Mouse (Mus musculus): ENCODE results near the gene Iqgap1. TPM values are rescaled to one million over a fixed set of nuclear protein-coding genes. Genes with fewer than 3 reads are reported as not detected.

Gene Iqgap1
- total and polyA plus RNA-seq, 2 experiments from 2014 or later, result 11.5 to 35.9 TPM

DNA sequence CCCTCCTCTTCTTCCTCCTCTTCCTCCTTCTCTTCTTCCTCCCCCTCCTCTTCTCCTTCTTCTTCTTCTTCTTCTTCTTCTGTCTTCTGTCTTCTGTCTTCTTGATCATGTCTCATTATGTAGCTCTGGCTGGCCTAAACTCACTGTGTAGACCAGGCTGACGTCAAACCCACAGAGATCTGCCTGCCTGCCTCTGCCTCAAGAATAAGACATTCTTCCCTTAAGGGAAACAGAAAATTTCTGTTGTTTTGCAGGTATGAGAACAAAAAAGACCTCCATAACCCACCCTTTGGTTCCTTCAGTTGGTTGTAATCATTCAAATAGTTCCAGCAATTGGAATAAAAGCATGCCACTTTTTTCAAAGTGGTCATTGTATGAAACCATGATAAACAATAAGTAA lies 38.4 kb upstream of the Iqgap1 start:
- no peak overlapping the region for H3K4me2 ChIP-seq (ENCODE audit: low read depth)
- H3K9me3 ChIP-seq (ENCODE audit: low read length), result no peaks in the 10 kb centered on the region
- 77% methylated on average over 1 of the region's 1 CpGs for WGBS
- no peak overlapping the region for H3K9ac ChIP-seq
- ATAC-seq (no peak), DNase-seq (no peak)
- no peak for TF ChIP-seq CTCF (IDR thresholded peaks at IDR 0.05; ENCODE audit: low read depth)
- no peaks in the 10 kb centered on the region for H3K27me3 ChIP-seq (ENCODE audit: insufficient read depth, low read length)
- no peak overlapping the region for H3K27ac ChIP-seq (ENCODE audit: low read depth, low read length)
- H3K36me3 ChIP-seq (ENCODE audit: insufficient read depth), result peaks cover 47% of the 10 kb centered on the region
- H3K4me3 ChIP-seq (ENCODE audit: low read depth, low read length), result no peak overlapping the region
- peaks cover 22% of the 10 kb centered on the region for H3K4me1 ChIP-seq (ENCODE audit: insufficient read depth)

DNA sequence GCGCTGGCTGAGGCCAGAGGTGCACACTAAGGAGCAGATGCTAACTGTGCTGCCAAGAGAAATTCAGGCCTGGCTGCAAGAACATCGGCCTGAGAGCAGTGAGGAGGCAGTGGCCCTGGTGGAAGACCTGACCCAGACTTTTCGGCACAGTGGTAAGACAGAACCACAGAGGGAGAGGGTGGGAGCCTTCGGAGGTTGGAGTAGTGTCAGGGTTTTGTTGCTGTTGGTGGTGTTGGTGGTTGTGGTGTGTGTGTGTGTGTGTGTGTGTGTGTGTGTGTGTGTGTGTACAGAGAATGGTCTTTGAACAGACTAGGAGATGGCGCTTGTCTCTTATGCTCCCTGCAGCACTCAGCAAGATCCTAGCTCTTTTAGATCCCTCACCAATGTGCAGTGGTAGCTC lies 37.7 kb upstream of the Iqgap1 start:
- Histone ChIP-seq H3K27ac (ENCODE audit: low read depth, low read length) (no peak overlapping the region), H3K4me2 (ENCODE audit: low read depth) (peak overlapping the region; percentile 24), H3K9me3 (ENCODE audit: low read length) (no peaks in the 10 kb centered on the region), H3K36me3 (ENCODE audit: insufficient read depth) (peaks cover 41% of the 10 kb centered on the region), H3K4me3 (ENCODE audit: low read depth, low read length) (no peak overlapping the region), H3K4me1 (ENCODE audit: insufficient read depth) (peaks cover 22% of the 10 kb centered on the region), H3K9ac (no peak overlapping the region), H3K27me3 (ENCODE audit: insufficient read depth, low read length) (no peaks in the 10 kb centered on the region)
- DNase-seq (no peak), ATAC-seq (no peak)
- 77% methylated on average over 5 of the region's 5 CpGs for WGBS
- TF ChIP-seq CTCF (IDR thresholded peaks at IDR 0.05; ENCODE audit: low read depth), result no peak

DNA sequence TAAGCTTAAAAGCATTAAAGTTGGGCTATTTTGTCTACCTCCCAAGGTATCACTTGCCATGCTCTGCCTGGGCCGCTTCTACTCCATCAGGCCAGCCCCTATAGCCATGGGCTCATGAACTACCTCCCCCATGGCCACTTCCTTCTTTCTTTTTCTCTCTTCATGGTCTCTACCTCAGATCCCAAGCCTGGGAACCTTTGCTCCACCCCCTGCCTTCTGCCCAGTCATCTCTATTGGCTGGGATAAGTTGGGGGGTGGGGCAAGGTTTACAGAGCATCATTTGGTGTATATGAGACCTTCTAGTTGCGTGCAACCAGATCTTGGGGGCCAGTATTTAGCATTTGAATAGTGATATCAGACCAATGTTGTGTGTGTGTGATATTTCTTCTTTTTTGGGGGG lies 36.7 kb upstream of the Iqgap1 start:
- H3K4me3 ChIP-seq (ENCODE audit: low read depth, low read length), result no peak overlapping the region

DNA sequence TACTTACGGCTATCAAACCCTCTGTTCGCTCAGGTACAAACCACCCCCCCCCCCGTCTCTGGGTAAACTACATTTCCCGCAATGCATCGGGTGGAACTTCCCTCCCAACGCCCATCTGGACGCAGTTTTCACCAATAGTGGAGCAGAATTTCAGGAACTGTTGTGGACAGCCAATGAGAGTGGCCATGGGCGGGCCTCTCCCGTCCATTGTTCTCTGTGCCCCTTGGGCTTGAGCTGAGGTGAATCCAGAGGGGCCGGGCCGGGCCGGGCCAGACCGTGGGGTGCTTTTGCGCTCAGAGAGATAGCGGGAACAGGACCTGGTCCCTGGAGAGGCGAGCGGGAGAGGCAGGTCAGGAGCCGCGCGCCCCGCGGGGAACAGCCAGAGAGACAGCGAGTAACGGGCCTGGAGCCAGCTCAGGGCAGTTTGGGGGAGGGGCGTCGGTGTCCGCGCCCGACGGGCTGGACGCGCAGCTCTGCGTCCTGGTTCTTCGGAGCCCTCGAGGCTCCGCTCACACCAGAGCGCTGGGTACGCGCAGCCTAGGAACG lies 35.0 kb upstream of the Iqgap1 start, which contains the start of gene Zscan2:
Zscan2 (plus strand) TSS at position 192 of the 546 bp plus-strand sequence.
- peaks cover 15% of the 10 kb centered on the region; the same call in 1 of the 2 replicates for H3K36me3 ChIP-seq (ENCODE audit: insufficient read depth)
- WGBS, result 3% methylated on average over 40 of the region's 40 CpGs

More for the DNA sequence above, 36.7 kb upstream of the Iqgap1 start:
- Histone ChIP-seq H3K27me3 (ENCODE audit: insufficient read depth, low read length) (no peaks in the 10 kb centered on the region), H3K9ac (no peak overlapping the region), H3K9me3 (ENCODE audit: low read length) (no peaks in the 10 kb centered on the region), H3K4me2 (ENCODE audit: low read depth) (peak overlapping the region; percentile 72), H3K36me3 (ENCODE audit: insufficient read depth) (peaks cover 31% of the 10 kb centered on the region), H3K4me1 (ENCODE audit: insufficient read depth) (peaks cover 22% of the 10 kb centered on the region), H3K27ac (ENCODE audit: low read depth, low read length) (no peak overlapping the region)
- ATAC-seq (no peak), DNase-seq (no peak)
- TF ChIP-seq CTCF (IDR thresholded peaks at IDR 0.05; ENCODE audit: low read depth), result no peak
- WGBS, result 80% methylated on average over 2 of the region's 2 CpGs

DNA sequence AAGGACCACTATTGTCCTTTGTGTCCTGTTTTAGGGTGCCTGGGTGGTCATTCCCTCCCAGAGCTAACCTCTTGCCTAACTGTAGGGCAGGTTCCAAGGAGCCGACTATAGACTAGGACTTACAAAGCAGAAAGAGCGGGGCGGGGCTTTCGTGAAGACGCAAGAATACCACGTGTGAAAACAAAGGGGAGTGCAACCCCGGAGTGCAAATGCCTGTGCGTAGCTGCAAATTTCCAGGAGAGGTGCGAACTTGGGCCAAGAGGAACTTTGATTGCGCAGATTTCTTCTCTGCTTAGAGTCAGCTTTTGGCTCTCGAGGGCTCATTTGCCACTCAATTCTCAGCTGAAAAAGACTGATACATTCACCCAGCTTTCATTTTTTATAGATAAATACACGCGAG lies 34.5 kb upstream of the Iqgap1 start:
- Histone ChIP-seq H3K36me3 (ENCODE audit: insufficient read depth) (0 out of 2 replicates have a peak, but pooled peaks cover 9% of the 10 kb centered on the region), H3K9ac (peak overlapping the region; percentile 99), H3K27me3 (ENCODE audit: insufficient read depth, low read length) (no peaks in the 10 kb centered on the region), H3K27ac (ENCODE audit: low read depth, low read length) (peak overlapping the region; percentile 21), H3K4me1 (ENCODE audit: insufficient read depth) (peaks cover 22% of the 10 kb centered on the region), H3K9me3 (ENCODE audit: low read length) (no peaks in the 10 kb centered on the region), H3K4me3 (ENCODE audit: low read depth, low read length) (peak overlapping the region; percentile 86), H3K4me2 (ENCODE audit: low read depth) (peak overlapping the region; percentile 72)
- peak; percentile 76 for ATAC-seq
- TF ChIP-seq CTCF (IDR thresholded peaks at IDR 0.05; ENCODE audit: low read depth), result no peak
- peak; percentile 82 for DNase-seq
- under 1% methylated on average over 13 of the region's 13 CpGs for WGBS

More for the DNA sequence above, 35.0 kb upstream of the Iqgap1 start, which contains the start of gene Zscan2:
- H3K4me3 ChIP-seq (ENCODE audit: low read depth, low read length), result peak within 1 kb of the TSS; percentile 86
- TF ChIP-seq CTCF (IDR thresholded peaks at IDR 0.05; ENCODE audit: low read depth), result no peak
- H3K9ac ChIP-seq, result peak within 1 kb of the TSS; percentile 99
- peak within 1 kb of the TSS; percentile 90 for H3K27ac ChIP-seq (ENCODE audit: low read depth, low read length)
- peak; percentile 99 for ATAC-seq
- peak; percentile 96 for DNase-seq
- no peaks in the 10 kb centered on the region for H3K27me3 ChIP-seq (ENCODE audit: insufficient read depth, low read length)
- peaks cover 22% of the 10 kb centered on the region for H3K4me1 ChIP-seq (ENCODE audit: insufficient read depth)
- H3K9me3 ChIP-seq (ENCODE audit: low read length), result no peaks in the 10 kb centered on the region
- H3K4me2 ChIP-seq (ENCODE audit: low read depth), result peak within 1 kb of the TSS; percentile 72

DNA sequence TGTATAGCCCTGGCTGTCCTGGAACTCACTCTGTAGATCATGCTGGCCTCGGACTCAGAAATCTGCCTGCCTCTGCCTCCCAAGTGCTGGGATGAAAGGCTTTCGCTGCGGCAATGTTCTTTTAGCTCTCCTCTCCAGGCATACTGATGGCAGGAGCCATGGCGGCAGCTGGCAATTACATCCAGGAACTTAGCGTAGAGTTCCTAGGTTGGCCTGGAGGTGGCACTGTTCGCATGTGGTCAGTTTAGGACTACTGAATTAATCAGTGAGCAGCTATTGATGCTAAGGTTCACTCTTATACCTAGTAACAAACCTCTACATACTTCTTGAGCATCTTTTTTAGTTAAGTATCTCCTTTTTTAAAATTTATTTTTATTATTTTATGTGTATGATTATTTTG lies 31.4 kb upstream of the Iqgap1 start:
- WGBS, result 27% methylated on average over 6 of the region's 6 CpGs
- Histone ChIP-seq H3K27ac (ENCODE audit: low read depth, low read length) (no peak overlapping the region), H3K4me2 (ENCODE audit: low read depth) (no peak overlapping the region), H3K4me3 (ENCODE audit: low read depth, low read length) (no peak overlapping the region), H3K36me3 (ENCODE audit: insufficient read depth) (no peaks in the 10 kb centered on the region), H3K9ac (no peak overlapping the region), H3K27me3 (ENCODE audit: insufficient read depth, low read length) (no peaks in the 10 kb centered on the region), H3K9me3 (ENCODE audit: low read length) (no peaks in the 10 kb centered on the region), H3K4me1 (ENCODE audit: insufficient read depth) (peaks cover 11% of the 10 kb centered on the region)
- peak; percentile 67 for DNase-seq
- no peak for ATAC-seq
- peak; percentile 78 for TF ChIP-seq CTCF (IDR thresholded peaks at IDR 0.05; ENCODE audit: low read depth)

DNA sequence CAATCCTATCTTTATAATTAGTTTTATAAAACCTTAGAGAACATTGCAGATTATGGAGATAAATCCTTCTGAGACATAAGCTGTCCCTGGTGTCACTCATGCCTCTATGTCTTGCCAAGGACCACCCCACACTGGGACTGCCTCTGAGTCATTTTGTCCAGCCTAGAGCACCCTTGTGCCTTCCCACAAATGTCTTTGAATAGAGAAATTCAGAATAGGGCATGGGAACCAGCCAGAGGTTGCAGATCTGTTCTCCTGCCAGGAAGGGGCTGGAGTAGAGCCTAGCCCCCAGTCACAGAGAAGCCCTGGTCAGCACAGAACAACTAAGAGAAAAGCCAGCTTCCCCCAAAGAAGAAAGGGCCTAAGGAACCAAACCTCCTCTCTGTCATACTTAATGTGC lies 29.5 kb upstream of the Iqgap1 start:
- Histone ChIP-seq H3K9ac (no peak overlapping the region), H3K9me3 (ENCODE audit: low read length) (no peaks in the 10 kb centered on the region), H3K4me2 (ENCODE audit: low read depth) (no peak overlapping the region), H3K36me3 (ENCODE audit: insufficient read depth) (no peaks in the 10 kb centered on the region), H3K27ac (ENCODE audit: low read depth, low read length) (no peak overlapping the region; the same call in 1 of the 2 replicates), H3K4me3 (ENCODE audit: low read depth, low read length) (no peak overlapping the region), H3K27me3 (ENCODE audit: insufficient read depth, low read length) (no peaks in the 10 kb centered on the region), H3K4me1 (ENCODE audit: insufficient read depth) (peaks cover 4% of the 10 kb centered on the region; the same call in 1 of the 2 replicates)
- TF ChIP-seq CTCF (IDR thresholded peaks at IDR 0.05; ENCODE audit: low read depth), result no peak
- ATAC-seq (peak; percentile 38), DNase-seq (peak; percentile 22)

Data from forebrain, postnatal 0 days (tissue).